Comparison of ENCODE assay signal across 1 mouse cellular context in the genomic region with DNA sequence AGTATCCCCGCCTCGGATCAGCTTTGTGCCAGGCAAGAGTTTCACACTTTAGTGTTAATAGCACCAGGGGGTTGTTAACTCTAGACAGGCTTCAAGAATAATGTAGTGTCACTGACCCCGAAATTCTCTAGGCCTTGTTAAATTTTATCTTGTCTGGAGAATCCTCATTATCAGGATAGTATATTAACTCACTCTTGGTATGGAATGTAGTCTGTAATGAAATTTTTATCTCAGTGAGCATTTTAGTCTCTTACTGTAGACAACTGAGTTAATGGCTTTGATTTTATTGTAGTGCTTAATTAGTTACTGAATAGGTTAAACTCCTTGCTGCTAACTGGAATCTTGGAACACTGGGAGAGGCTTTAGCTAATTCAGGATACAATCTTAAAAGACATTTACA. TPM values are rescaled to one million over a fixed set of nuclear protein-coding genes. Genes with fewer than 3 reads are reported as not detected.
"Had no signal": no experiment of that assay in that cellular context is flagged by ENCODE, and none has a peak within 500 bp of the region (broad histone marks: within the 10 kb centered on the region; RNA-seq: fewer than 3 reads in every experiment).

No protein-coding gene starts in this region.

RNA-seq across cellular contexts. Expression of a gene that starts 26.5 kb away (rescaled TPM):
- polyA plus RNA-seq: erythroblast, embryonic 14.5 days had no signal

RNA-seq across cellular contexts. Expression of a gene that starts 34.3 kb away (rescaled TPM):
- polyA plus RNA-seq: erythroblast, embryonic 14.5 days had no signal
